Mouse (Mus musculus): ENCODE results near the gene Rgl1. TPM values are rescaled to one million over a fixed set of nuclear protein-coding genes. Genes with fewer than 3 reads are reported as not detected.

Rgl1 gene
- polyA plus RNA-seq, 2 experiments from 2014 or later, result 0.07 to 0.37 TPM

GRCm38 (mm10) chr1:152713924-152714323 lies 52.2 kb downstream of the Rgl1 start:
- ATAC-seq, result no peak

GRCm38 (mm10) chr1:152711037-152711436 lies 55.1 kb downstream of the Rgl1 start:
- ATAC-seq, result no peak

- no peak for ATAC-seq
These were observed 58.6 kb downstream of the Rgl1 start for GRCm38 (mm10) chr1:152707560-152707959.

GRCm38 (mm10) chr1:152703941-152704340 lies 62.2 kb downstream of the Rgl1 start:
- no peak for ATAC-seq

GRCm38 (mm10) chr1:152702920-152703319 lies 63.2 kb downstream of the Rgl1 start:
- no peak for ATAC-seq

- no peak for ATAC-seq
These were observed 65.1 kb downstream of the Rgl1 start for GRCm38 (mm10) chr1:152701066-152701465.

GRCm38 (mm10) chr1:152697341-152697740 lies 68.8 kb downstream of the Rgl1 start:
- ATAC-seq, result no peak

- no peak for ATAC-seq
These were observed 70.7 kb downstream of the Rgl1 start for GRCm38 (mm10) chr1:152695491-152695890.

- no peak for ATAC-seq
These were observed 76.2 kb downstream of the Rgl1 start for GRCm38 (mm10) chr1:152689968-152690367.

- ATAC-seq, result no peak
These were observed 78.4 kb downstream of the Rgl1 start for GRCm38 (mm10) chr1:152687733-152688181.

GRCm38 (mm10) chr1:152687099-152687730 lies 78.9 kb downstream of the Rgl1 start:
- ATAC-seq, result no peak

GRCm38 (mm10) chr1:152685531-152685930 lies 80.6 kb downstream of the Rgl1 start:
- ATAC-seq, result no peak

GRCm38 (mm10) chr1:152682368-152683194 lies 83.6 kb downstream of the Rgl1 start:
- no peak for ATAC-seq

- no peak for ATAC-seq
These were observed 84.3 kb downstream of the Rgl1 start for GRCm38 (mm10) chr1:152681676-152682367.

GRCm38 (mm10) chr1:152681116-152681515 lies 85.0 kb downstream of the Rgl1 start:
- ATAC-seq, result no peak

GRCm38 (mm10) chr1:152678451-152678850 lies 87.7 kb downstream of the Rgl1 start:
- no peak for ATAC-seq

GRCm38 (mm10) chr1:152677482-152678211 lies 88.5 kb downstream of the Rgl1 start:
- no peak for ATAC-seq

- ATAC-seq, result no peak
These were observed 96.5 kb downstream of the Rgl1 start for GRCm38 (mm10) chr1:152669446-152670180.

GRCm38 (mm10) chr1:152660436-152660835 lies 105.7 kb downstream of the Rgl1 start:
- ATAC-seq, result no peak

- ATAC-seq, result no peak
These were observed 106.2 kb downstream of the Rgl1 start for GRCm38 (mm10) chr1:152659961-152660360.

GRCm38 (mm10) chr1:152656601-152657000 lies 109.5 kb downstream of the Rgl1 start:
- no peak for ATAC-seq

- no peak for ATAC-seq
These were observed 111.3 kb downstream of the Rgl1 start for GRCm38 (mm10) chr1:152654851-152655250.
